Mouse (Mus musculus): ENCODE data around the gene Chst1.

GRCm38 (mm10) chr2:92651294-92651816 is 51.8 kb downstream of the Chst1 start:
- no peak for TF ChIP-seq CTCF (IDR thresholded peaks at IDR 0.05; ENCODE audit: low read depth, low read length)
- no peak for TF ChIP-seq GATA1 (IDR thresholded peaks at IDR 0.05; ENCODE audit: borderline replicate concordance, low read length)
- no peak for TF ChIP-seq TAL1 (conservative IDR thresholded peaks at IDR 0.05; ENCODE audit: low read depth, low read length)
- TF ChIP-seq GATA2 (IDR thresholded peaks at IDR 0.05; ENCODE audit: borderline replicate concordance, low read depth, low read length), result no peak
- no peak for TF ChIP-seq POLR2AphosphoS5 (IDR thresholded peaks at IDR 0.05; ENCODE audit: insufficient replicate concordance, low read depth, low read length)

Data from G1E (cell line).